Mouse (Mus musculus): ENCODE data around the gene Armc9.

GRCm38 (mm10) chr1:86284101-86284500 is 129.5 kb downstream of the Armc9 start:
- TF ChIP-seq CTCF (IDR thresholded peaks at IDR 0.05; ENCODE audit: low read depth, low read length), result no peak
- no peak for TF ChIP-seq POLR2A (IDR thresholded peaks at IDR 0.05; ENCODE audit: extremely low read depth, insufficient read depth, low read length)

Measured in liver, adult 2 months (tissue).